Mouse (Mus musculus) bone marrow macrophage, adult 2 months (primary cell): ENCODE results near the gene Fbxo34.

Experiments used
- CTCF ChIP-seq: IDR thresholded peaks from 2 replicates; pipeline ENCODE4 v1.5.1; 2012; ENCODE audit warnings: low read depth, mild to moderate bottlenecking, low read length, moderate library complexity
- POLR2A ChIP-seq: IDR thresholded peaks from 2 replicates; pipeline ENCODE4 v1.6.1; 2012; ENCODE audit warnings: mild to moderate bottlenecking, low read depth, low read length, borderline replicate concordance

- TF ChIP-seq CTCF (no peak), POLR2A (no peak)
Measured at GRCm38 (mm10) chr14:47421606-47422005, 28.6 kb upstream of the Fbxo34 start.
